Mouse (Mus musculus) liver, adult 2 months (tissue): ENCODE data around the gene Stpg1.

Source experiments
- CTCF ChIP-seq: fragments of 200-500 bp; IDR thresholded peaks from 2 replicates; pipeline ENCODE4 v1.5.1; 2011; ENCODE audit warnings: low read depth, low read length, control low read depth
- POLR2A ChIP-seq: fragments of 200-500 bp; IDR thresholded peaks from 2 replicates; pipeline ENCODE4 v1.6.1; 2011; ENCODE audit warnings: low read length, control low read depth; ENCODE audit not compliant: insufficient read depth; ENCODE audit errors: extremely low read depth

- peak; percentile 66; the same call in 1 of the 2 replicates for TF ChIP-seq CTCF
- no peak for TF ChIP-seq POLR2A
These were observed 13.9 kb downstream of the Stpg1 start for GRCm38 (mm10) chr4:135508419-135509039.
